Mouse (Mus musculus) thymus, postnatal 36 days (tissue): ENCODE data around the gene Pck2.

Experiments used
- DNase-seq, 2 experiments: peaks; one replicate each; pipeline ENCODE4 v3.0.0; 2022; ENCODE audit warnings: mixed read lengths in 2 of 2

Gene Pck2

DNA sequence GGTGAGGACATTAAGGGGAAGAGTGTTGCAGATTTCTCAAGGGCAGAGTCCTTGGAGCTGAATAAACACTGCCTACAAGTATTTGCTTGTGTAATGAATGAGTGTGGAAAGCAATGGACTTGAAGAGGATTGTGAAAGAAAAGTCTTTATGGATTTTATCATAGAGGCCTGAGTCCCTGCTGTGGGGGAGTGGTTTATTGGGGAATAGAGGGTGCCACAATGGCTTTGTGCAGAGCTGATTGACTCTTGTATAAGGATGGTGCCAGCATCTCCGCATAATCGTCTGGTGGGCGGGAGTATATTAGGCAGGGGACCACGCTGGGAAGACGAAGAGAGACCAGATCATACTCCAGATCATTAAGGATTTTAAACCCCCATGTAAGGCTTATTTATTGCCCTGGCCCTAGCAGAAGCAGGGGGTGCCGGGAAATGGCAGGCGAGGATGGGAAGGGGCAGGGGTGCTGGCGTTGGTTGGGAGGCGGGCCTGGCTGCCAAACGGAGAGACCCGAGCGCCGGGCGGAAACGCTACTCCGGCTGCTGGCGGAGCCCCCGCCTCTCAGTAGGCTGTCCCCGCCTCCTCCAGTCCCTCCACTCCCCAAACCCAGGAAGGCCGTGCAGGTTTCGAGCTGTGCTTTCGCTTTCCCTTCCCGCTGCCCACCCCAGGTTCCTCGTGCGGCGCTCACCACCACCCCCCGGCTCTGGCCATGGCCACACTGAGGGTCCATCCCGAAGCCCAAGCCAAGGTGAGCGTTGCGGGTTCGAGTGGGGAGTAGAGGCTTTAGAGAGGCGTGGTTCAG lies 38.0 kb downstream of the Pck2 start, which contains the start of gene Psme1:
Psme1 (plus strand) TSS at position 253 of the 797 bp plus-strand sequence.
- peak; percentile 85 to 90 for DNase-seq

DNA sequence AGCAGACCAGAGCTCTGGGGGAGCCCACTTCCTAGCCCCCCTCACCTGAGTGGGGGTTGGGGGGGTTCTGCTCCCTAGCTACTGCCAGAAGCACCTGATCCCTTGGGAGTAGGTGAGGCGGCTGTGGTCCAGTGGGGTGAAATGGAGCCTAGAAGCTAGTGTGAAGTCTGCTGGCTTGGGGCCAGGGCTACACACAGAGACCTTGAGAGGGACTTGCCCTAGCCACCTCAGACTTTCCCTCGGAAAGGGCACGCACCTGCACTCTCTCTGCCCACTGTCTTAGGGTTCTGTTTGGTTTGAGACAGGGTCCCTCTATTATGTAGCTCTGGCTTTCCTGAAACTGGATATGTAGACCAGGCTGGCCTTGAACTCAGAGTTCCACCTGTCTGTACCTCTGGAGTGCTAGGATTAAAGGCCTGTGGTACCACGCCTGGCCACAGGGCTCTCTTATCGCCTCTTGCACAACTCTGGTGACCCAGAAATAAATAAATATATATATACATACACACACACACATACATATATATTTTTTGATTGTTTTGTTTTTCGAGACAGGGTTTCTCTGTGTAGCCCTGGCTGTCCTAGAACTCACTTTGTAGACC lies 38.7 kb downstream of the Pck2 start:
- no peak for DNase-seq

DNA sequence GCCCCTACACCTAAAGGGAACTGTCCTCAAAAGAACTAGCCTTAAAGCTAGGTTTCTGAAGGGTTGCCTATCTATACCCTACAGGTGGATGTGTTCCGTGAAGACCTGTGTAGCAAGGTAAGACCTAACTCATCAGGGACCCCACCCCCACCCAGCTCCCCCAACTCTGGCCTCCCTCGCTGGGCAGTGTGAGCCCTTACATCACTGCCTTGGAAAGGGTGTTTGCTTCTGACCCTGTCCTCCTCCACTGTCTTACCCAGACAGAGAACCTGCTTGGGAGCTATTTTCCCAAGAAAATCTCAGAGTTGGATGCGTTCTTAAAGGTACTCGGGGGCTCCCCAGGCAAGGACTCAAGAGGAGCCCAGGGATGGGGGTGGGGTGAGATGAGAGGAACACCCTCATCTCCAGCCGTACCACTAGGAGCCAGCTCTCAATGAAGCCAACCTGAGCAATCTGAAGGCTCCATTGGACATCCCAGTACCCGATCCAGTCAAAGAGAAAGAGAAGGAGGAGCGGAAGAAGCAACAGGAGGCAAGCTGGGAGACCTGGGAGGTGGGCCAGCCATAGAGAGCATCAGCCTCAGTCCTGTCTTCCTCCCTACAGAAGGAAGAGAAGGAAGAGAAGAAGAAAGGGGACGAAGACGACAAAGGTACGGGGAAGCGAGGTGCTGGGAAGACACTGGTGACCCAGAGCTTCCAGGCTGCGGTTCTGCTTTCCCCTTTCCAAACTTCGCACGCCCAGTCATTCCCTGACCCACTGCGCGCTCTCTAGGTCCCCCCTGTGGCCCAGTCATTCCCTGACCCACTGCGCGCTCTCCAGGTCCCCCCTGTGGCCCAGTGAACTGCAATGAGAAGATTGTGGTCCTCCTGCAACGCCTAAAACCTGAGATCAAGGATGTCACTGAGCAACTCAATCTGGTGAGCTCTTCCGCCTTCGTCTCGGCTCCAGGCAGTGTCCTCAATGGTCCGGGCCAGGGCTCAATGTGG lies 39.7 kb downstream of the Pck2 start:
- DNase-seq: no peak

DNA sequence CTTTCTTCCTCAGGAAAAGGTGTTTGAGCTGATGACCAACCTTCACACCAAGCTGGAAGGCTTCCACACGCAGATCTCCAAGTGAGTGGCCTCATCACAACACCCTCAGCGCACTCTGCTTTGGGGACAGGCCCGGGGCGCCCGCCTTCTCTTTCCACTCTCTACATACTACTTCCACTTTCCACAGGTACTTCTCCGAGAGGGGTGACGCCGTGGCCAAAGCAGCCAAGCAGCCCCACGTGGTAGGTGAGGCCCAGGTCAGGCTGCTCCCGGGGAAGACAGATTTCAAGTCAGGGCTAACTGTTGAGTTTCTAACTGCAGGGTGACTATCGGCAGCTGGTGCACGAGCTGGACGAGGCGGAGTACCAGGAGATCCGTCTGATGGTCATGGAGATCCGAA lies 40.7 kb downstream of the Pck2 start:
- no peak for DNase-seq

DNA sequence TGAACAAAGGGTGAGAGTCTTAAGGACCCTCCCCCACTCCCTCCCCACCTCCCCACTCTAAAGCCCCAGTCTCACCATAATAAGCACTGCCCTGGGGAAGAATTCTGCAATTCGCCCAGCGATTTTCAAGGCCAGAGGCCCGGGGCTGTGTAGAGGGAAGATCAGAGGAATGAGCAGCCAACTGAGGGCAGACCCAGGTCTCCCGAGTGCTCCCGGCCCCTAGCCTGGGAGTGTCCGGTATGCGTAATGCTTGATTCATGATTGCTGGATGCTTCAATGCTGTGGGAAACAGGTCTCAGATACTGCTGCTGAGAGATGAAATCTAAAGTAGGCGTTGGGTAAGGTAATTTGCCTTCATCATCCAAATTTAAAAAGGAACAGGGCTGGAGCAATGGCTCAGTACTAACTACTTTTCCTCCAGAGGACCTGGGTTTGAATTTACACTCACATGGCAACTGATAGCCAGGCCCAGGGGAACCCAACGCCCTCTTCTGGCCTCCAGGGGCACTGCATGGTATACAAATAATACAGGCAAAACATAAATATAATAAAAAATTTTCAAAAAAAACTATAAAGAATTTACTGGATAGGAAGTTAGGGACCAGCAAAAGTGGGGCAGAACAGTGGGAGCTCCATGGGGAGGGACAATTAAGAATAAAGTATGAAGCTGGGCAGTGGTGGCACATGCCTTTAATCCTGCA lies 42.1 kb downstream of the Pck2 start:
- no peak for DNase-seq

DNA sequence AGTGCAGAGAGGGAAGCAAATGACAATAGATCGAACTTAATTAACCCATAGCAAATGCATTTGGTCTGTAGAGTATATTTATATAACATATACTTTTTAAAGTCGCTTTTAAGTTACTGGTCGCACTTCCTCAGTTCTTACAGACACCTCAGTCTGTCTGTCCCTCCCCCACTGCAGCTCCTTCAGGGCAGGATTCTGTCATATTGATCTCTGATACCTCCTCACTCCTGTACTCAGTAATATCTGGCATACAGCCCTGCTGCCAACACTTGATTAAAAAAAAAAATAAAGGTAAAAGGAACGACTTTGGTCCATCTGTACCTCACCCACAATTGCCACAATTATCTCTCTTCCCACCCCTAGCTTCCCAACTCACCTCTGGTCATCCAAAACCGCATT lies 44.2 kb downstream of the Pck2 start:
- no peak for DNase-seq

DNA sequence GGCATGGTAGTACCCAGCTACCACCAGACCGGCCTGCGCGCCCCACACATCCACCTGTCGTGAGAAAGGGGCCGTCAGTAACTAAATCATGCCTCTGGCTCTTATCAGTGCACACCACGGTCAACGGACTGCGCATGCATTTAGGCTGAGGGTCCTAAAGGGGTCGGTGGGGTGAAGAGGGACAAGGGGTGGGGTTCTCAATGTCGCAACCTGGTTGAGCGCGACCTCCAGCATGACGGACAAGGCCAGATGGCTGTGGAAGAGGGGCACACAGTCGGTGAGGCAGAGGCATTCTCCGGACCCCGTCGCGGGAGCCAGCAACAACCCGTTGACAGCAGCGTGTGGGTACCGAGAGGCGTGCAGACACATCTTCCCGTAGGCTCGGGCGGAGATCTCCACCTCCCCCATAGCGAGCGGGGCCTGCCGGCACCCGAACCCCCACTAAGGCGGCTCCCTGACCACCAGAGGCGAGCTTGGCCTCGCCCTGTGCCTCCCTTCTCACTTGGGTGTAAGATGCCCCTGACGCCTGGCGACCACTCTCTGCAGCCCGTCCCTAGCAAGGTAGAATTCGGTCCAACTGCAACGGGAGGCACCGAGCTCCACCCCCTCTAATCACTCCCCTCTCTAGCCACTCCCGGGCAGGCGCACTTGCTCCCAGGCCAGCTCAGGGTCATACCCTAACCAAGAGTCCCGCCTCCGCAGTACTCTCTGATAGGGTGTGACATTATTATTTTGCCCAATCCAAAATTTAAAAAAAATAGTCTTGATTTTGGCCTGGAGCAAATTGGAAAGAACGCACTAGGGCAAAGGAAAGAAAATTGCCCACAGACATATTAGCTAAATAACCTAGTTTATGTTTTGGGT lies 44.9 kb downstream of the Pck2 start, which contains the start of gene Emc9:
Emc9 (minus strand) TSS at position 601 of the 864 bp plus-strand sequence.
- DNase-seq: peak; percentile 45 to 47

DNA sequence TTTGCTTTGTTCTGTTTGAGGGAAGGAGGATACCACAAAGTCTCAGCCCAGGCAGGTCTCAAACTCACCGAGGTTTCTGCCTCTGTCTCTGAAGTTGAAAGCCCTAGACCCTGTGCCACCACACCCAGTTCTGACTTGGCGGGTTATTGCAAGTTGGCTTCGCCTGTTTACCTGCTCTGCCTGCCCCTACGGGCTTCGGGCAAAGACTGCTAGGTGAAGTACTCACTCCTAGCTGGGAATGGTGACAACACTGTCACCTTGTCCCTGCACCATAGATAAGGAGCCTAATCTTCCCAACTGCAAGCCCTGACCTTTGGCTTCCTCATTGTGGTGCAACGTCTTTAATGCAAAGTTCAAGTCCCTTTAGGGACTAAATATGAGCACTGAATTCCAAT lies 45.5 kb downstream of the Pck2 start:
- peak; percentile 17 to 30 for DNase-seq

DNA sequence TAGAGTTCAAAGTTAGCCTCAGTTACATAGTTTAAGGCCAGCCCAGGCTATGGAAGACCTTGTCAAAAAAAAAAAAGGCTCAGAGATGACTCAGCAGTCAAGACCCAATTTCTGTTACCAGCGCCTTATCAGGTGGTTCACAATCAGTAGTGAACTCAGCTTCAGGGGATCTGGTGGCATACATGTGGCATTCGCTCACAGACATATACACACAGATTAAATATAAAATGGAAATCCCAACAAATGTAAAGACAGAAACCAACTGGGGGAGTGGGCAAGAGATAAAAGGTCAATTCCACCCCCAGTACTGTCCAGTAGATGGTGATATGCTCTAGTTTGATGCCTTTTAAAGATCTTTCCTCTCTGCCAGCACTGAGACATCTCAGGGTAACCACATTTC lies 46.1 kb downstream of the Pck2 start:
- DNase-seq: no peak

DNA sequence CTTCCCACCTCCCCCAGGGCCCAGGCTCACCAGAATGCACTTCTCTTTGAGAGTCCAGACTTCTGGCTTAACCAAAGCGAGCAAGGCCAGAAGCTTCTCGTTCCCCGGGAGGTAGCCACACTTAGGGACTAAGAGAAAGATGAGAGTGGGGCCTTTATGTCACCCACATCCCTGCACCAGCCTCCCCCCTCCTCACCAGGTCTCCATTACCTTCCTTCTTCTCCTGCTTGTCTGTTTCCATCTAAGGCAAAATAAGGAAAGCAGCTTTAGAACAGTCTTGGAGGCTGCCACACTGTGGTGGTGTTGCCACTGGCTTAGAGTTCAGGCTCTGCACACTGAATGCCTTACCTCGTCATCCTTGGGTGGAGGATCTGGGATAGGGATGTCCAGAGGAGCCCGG lies 49.2 kb downstream of the Pck2 start:
- no peak for DNase-seq

DNA sequence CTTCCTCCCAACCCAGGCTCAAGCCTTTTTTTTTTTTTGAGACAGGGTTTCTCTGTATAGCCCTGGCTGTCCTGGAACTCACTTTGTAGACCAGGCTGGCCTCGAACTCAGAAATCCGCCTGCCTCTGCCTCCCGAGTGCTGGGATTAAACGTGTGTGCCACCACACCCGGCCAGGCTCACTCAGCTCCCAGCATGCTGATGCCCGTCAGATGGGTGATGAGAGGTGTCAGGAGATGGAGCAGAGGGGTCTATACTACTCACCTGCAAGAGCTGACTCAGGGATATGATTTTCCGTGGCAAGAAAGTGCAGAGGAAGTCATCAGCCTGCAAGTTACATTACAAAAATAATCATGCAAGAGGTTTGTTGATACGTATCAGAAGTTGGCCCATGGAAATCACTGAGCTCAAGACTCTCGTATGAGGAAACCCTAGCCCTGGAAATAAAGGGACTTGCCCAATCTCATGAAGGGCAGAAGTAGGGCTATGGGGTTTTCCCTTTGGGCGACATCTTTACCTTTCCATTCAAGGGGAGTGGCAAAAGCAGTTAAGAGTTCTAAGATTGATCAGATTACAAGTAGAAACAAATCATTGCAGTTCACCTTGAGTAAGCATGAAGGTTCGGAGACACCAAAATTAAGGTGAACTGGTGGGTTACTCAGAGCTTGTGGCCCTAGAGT lies 49.8 kb downstream of the Pck2 start:
- DNase-seq: no peak

DNA sequence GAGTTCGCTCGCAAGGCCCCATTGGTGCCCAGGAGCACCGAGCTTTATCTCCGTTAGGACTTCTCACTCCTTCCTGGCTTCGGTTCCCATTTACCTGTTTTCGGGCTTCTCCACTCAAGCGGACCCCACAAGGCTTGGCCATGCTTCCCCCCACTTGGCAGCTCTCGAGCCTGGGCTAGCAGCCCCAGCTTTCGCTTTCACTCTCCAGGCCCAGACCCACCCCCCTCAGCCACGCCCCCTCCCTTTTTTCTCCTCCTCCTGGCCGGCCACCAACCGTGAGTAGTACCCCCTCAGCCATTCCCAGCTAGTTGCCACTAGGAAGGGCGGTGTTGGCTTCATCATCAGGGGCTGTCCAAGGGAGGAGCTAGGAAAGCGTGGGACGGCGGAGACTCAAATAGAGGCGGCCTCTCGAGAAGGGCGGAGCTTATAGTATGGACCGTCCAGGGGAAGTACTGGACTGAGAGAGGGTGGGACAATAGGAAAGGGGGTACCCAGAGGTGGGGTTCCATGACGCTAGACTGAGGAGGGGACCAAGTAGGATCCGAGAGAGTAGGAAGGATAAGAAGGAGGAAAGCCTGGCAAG lies 50.8 kb downstream of the Pck2 start, which contains the start of gene Psme2:
Psme2 (minus strand) TSS at position 366 of the 583 bp plus-strand sequence.
- DNase-seq: peak; percentile 72 to 75

DNA sequence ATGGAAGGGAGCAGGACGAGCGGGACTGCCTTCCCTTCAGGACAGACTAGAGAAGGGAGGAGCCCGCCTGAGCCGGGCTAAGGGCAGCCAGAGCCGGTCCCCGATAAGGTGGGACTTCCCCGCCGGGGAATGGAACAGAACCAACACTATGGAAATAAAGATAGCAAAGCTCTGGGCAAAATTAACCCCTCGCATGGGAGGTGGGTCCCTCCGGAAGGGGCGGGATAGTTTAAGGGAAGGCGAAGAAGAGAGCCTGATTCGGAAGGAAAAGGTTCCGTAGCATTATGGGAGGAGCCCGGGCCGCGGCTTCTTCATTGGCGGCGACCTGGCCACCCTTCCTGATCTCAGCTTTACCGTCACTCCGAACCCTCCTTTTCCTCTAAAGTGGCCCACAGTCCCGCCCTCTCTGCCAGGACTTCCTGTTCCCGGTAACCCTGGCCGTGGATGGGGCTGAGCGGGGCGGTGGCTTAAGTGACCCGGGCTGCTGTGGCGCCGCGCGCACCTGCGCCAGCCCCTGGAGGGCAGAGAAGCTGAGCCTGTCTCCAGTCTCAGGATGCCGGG lies 51.3 kb downstream of the Pck2 start, which contains the start of gene Rnf31:
Rnf31 (plus strand) TSS at position 378 of the 561 bp plus-strand sequence.
- peak; percentile 87 to 90 for DNase-seq

DNA sequence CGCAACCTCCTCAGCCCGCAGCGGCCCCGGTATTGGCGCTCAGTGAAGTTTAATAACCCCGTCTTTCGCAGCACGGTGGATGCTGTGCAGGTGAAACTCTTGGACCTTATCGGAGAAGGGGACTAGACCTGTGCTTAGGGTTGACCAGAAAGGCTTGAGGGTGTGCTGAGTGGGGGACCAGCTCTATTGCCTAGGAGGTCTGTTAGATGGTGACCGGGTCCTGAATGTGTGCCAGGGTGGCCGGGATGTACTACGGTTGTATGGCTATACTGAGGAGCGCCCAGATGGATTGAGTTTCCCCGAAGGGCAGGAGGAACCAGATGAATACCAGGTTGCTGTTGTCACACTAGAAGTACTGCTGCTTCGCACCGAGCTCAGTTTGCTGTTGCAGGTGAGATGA lies 52.2 kb downstream of the Pck2 start:
- DNase-seq: no peak

DNA sequence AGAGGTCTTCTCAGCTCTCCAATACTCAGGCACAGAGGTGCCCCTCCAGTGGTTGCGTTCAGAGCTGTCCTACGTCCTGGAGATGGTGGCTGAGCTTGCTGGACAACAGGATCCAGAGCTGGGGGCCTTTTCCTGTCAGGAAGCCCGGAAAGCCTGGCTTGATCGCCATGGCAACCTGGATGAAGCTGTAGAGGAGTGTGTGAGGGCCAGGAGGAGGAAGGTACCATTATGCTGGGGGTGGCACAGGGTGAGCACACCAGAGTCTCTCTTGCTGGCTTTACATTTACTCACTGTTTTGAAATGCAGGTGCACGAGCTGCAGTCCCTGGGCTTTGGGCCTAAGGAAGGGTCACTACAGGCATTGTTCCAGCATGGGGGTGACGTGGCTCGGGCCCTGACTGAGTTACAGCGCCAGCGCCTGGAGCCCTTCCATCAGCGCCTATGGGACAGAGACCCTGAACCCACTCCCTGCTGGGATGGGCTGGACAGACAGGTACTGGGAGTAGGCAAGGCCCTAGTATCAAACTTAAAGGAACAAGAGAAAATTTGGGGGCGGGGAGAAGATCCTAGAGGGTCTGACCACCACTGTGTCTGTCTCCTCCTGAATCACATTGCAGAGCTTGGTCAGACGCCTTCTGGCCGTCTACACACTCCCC lies 56.1 kb downstream of the Pck2 start:
- no peak for DNase-seq

DNA sequence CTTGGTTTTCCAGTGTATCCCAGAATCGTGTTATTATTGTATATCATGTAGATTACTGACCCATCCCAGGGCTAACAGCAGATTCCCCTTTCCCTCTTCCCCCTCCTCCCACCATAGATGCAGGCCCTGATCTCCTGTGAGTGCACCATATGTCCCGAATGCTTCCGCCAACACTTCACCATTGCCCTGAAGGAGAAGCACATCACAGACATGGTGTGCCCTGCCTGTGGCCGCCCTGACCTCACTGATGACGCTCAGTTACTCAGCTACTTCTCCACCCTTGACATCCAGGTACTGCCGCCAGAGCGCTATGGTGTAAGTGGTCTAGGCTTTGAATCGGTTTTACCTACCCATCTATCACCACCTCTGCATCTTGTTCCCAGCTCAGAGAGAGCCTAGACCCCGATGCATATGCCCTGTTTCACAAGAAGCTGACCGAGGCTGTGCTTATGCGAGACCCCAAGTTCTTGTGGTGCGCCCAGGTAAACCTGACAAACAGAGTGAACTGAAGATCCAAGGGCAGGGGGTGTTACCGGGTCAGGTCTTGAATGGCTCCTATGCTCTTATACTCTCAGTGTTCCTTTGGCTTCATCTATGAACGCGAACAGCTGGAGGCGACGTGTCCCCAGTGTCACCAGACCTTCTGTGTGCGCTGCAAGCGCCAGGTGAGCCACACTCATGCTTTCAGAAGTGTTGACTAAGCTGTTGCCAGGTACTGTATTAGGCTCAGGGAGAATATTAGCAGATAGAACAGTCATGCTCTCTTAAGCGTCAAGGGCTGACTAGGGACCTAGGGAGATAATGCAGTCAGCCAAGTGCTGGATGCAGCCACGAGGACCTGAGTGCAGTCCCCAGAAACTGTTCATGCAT lies 58.7 kb downstream of the Pck2 start:
- DNase-seq: no peak
